Mouse (Mus musculus) heart, embryonic 11.5 days (tissue): ENCODE data around the gene Nsg1. TPM values are rescaled to one million over a fixed set of nuclear protein-coding genes. Genes with fewer than 3 reads are reported as not detected.

Experiments used
- ATAC-seq: fragments of 200-750 bp; cut with Nextera tagmentation; replicated peaks from 2 replicates; pipeline ENCODE4 v1.8.0; 2017; ENCODE audit warnings: moderate library complexity; ENCODE audit not compliant: insufficient number of reproducible peaks, low FRiP score, low TSS enrichment
- H3K27ac ChIP-seq: fragments of 300-500 bp; sonication (generic); 2 replicates; pipeline ENCODE4 v1.5.1; 2014; ENCODE audit warnings: mild to moderate bottlenecking, low read depth, low read length
- H3K27me3 ChIP-seq: fragments of 300-500 bp; sonication (generic); 2 replicates; pipeline ENCODE4 v1.6.1; 2014; ENCODE audit warnings: mild to moderate bottlenecking, low read length, mixed read lengths; ENCODE audit not compliant: control insufficient read depth, insufficient read depth
- H3K36me3 ChIP-seq: fragments of 300-500 bp; sonication (generic); 2 replicates; pipeline ENCODE4 v1.6.1; 2014; ENCODE audit warnings: mild to moderate bottlenecking, low read length, moderate library complexity, mixed read lengths; ENCODE audit not compliant: control insufficient read depth, insufficient read depth
- H3K4me1 ChIP-seq: fragments of 300-500 bp; sonication (generic); 2 replicates; pipeline ENCODE4 v1.6.1; 2014; ENCODE audit warnings: low read length; ENCODE audit not compliant: control insufficient read depth, insufficient read depth
- H3K4me2 ChIP-seq: fragments of 300-500 bp; sonication (generic); 2 replicates; pipeline ENCODE4 v1.6.1; 2014; ENCODE audit warnings: mild to moderate bottlenecking, moderate library complexity
- H3K4me3 ChIP-seq: fragments of 300-500 bp; sonication (generic); 2 replicates; pipeline ENCODE4 v1.5.1; 2014; ENCODE audit warnings: low read depth, low read length
- H3K9ac ChIP-seq: fragments of 300-500 bp; sonication (generic); 2 replicates; pipeline ENCODE4 v1.6.1; 2014; ENCODE audit warnings: mild to moderate bottlenecking, low read depth, low read length, moderate library complexity
- H3K9me3 ChIP-seq: fragments of 300-500 bp; sonication (generic); replicated peaks from 2 replicates; pipeline ENCODE4 v1.6.1; 2016; ENCODE audit warnings: low read length; ENCODE audit not compliant: control insufficient read depth
- WGBS: fragments of 180-500 bp; shearing (Covaris S2); extraction: QIAGEN DNeasy Blood & Tissue Kit; methylation state at CpG from one replicate; pipeline ENCODE4 v1.1.7; 2014; ENCODE audit not compliant: insufficient replicate concordance; 5-methylcytosine and 5-hydroxymethylcytosine counted together
- polyA plus RNA-seq: library from polyadenylated mRNA; unstranded; fragments of >200 nt; fragmentation: Nextera tagmentation; extraction: Ambion mirVana; gene quantifications from 2 replicates; pipeline ENCODE4 v1.2.1, GENCODE M21; 2014

Nsg1 gene
- polyA plus RNA-seq, 1 experiment from 2014 or later, result 5.3 TPM

DNA sequence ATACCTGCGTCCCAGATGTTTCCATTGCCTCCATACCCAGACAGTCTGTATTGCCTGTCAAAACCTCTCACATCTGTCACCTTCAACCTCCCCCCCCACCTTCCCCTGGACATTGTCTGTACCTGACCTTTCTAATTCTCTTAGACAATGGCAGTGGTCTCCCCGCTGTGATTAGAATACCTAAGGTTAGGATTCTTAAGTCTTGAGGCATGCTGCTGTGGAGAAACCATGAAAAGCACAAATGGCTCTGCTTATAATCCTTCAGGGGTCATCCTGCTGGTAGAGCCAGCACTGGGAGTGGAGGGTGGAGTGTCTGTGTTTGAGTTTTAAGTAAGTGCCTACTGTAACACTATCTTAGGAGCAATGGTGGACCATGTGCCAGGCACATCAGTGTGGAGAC lies 56.8 kb downstream of the Nsg1 start:
- no peak overlapping the region for H3K4me2 ChIP-seq
- peaks cover 7% of the 10 kb centered on the region; the same call in 1 of the 2 replicates for H3K36me3 ChIP-seq
- ATAC-seq, result no peak
- whole genome bisulfite sequencing, result 88% methylated on average over 2 of the region's 2 CpGs
- H3K4me3 ChIP-seq, result no peak overlapping the region
- no peak overlapping the region for H3K9ac ChIP-seq
- no peaks in the 10 kb centered on the region for H3K9me3 ChIP-seq
- no peaks in the 10 kb centered on the region for H3K27me3 ChIP-seq
- H3K27ac ChIP-seq, result no peak overlapping the region
- H3K4me1 ChIP-seq, result no peaks in the 10 kb centered on the region

DNA sequence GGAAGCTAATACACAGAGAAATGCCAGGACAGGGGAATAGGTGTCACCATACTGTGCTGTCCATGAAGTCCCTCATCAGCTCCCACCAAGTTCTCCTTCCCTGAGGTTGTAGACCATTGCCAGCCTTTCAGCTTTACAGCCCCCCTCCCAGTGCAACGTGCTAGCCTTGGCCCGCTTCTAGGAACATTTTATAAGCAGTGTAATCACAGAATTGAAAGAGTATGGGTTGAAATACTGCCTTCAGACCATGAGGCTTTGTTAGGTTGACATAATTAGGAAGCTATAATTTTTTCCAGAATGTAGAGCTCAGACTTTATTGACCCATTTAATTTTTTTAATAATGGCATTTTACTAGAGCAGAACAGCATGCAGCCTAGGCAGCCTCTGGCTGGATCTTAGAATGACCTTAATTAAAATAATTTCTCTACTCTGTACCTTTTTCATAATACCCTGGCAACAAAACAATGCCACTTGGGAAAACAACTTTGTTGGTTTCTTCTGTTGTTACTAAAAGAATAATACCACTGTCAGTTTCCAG lies 60.5 kb downstream of the Nsg1 start:
- no peak for ATAC-seq
- Histone ChIP-seq H3K36me3 (no peaks in the 10 kb centered on the region), H3K4me3 (no peak overlapping the region), H3K27ac (no peak overlapping the region), H3K9ac (no peak overlapping the region), H3K9me3 (no peaks in the 10 kb centered on the region), H3K4me1 (no peaks in the 10 kb centered on the region), H3K27me3 (no peaks in the 10 kb centered on the region), H3K4me2 (no peak overlapping the region)
- WGBS, result 84% methylated on average over 2 of the region's 2 CpGs

DNA sequence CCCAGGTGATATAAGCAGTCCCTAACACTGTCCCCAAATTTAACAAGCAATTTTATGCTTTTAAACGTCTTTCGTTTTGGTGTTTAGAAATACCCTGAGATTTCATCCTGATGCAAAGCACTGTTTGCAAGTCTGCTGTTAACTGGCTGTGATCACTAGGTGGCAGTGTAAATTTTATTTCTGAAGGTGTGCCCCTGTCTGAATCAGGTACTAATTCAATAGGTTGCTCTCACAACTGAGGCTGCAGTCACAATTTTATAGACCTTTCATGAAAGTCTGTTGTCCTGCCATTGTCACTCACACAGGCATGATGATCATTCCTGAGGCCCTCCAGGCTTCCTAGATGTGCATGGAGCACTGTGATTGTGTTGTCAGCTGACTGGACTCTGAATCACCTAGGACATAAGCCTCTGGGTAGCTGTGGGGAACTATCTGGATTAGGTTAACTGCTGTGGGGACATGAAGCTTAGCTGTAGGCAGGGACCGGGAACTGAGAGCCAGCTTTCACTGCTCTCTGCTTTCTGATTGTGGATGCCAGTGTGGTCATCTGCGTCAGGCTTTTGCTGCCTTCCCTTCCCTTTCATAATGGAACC lies 62.1 kb downstream of the Nsg1 start:
- no peaks in the 10 kb centered on the region for H3K4me1 ChIP-seq
- no peak overlapping the region for H3K9ac ChIP-seq
- H3K27me3 ChIP-seq, result no peaks in the 10 kb centered on the region
- WGBS, result 63% methylated on average over 4 of the region's 4 CpGs
- H3K27ac ChIP-seq, result no peak overlapping the region
- ATAC-seq, result no peak
- no peaks in the 10 kb centered on the region for H3K36me3 ChIP-seq
- no peak overlapping the region for H3K4me2 ChIP-seq
- no peaks in the 10 kb centered on the region for H3K9me3 ChIP-seq
- no peak overlapping the region for H3K4me3 ChIP-seq

DNA sequence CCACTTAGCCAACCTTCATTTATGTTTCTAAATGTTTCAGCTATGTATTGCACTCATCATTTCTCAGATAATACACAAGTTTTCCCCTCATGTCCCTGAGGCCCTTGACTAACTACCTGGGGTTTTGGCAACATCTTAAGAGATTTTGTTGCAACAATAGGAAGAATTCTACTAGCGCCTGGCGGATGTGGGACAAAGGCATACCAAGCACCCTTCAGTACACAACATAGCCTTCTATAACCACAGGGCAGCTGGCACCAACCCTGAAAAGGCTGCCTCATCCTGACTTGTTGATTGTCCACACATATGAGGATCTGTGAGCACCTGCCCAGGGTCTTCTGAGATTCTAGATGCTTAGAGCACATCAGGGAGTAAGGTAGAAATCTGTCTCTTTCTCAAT lies 65.4 kb downstream of the Nsg1 start:
- Histone ChIP-seq H3K4me1 (no peaks in the 10 kb centered on the region), H3K4me3 (no peak overlapping the region), H3K27ac (no peak overlapping the region), H3K9me3 (no peaks in the 10 kb centered on the region), H3K4me2 (no peak overlapping the region), H3K9ac (no peak overlapping the region), H3K36me3 (no peaks in the 10 kb centered on the region), H3K27me3 (no peaks in the 10 kb centered on the region)
- 93% methylated on average over 2 of the region's 2 CpGs for WGBS
- ATAC-seq, result no peak

DNA sequence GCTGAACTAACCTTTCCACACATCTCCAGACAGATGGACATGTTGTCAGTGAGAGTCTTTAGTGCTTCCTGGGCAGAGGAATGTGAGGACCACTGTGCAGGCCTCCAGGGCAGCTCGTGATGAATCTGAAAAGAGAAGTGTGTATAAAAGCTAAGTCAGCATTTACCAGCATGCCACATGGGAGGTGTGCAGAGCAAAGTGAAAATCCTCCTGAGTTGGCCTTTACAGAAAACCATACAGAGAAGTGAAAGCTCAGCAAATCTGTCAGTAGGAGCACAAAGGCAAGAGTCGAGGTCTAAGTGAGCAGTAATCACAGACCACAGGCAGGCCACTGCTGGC lies 67.8 kb downstream of the Nsg1 start:
- Histone ChIP-seq H3K9me3 (no peaks in the 10 kb centered on the region), H3K27me3 (no peaks in the 10 kb centered on the region), H3K36me3 (no peaks in the 10 kb centered on the region), H3K4me1 (no peaks in the 10 kb centered on the region), H3K9ac (no peak overlapping the region), H3K27ac (no peak overlapping the region), H3K4me2 (no peak overlapping the region), H3K4me3 (no peak overlapping the region)
- 67% methylated on average over 2 of the region's 2 CpGs for WGBS
- ATAC-seq, result no peak

DNA sequence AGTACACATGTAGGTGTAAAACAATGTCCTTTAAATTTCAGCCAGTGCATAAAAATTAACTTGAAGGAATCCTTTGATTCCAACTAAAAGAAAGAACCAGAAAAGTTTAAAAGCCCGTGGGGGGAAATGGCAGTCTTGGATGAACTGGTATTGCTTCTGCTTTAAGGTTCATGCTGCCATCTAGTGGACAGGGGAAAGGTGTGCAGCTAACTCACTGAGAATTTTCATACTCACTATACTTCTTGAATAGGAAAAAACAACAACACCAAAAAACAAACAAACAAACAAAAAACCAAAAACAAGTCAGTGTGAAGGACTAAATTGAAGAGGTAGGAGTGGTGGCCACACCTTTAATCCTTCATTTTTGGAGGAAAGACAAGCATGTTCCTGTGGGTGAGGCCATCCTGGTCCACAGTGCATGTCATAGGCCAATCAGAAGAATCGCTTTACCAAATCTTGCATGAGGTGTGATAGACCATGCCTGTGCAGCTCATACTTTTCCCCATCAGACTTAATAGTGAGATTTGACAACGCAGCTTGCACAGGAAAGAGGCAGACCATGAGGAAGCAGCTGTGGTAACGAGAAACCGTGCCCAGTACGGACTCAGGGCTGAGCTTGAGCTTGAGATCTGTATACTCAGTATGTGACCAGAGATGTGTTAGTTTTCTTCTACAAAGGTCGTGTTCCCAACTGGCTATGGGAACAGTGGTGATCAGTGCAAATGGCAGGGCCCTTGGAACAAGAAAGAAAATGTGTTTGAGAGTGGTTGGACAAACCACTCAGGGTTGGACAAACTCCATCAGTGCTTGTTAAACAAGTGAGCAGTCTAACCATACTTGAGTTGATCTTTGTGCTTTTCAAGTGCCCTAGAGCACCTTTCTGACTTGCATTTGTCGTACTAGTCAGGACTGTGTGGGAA lies 68.4 kb downstream of the Nsg1 start:
- H3K9me3 ChIP-seq, result no peaks in the 10 kb centered on the region
- no peak for ATAC-seq
- no peak overlapping the region for H3K27ac ChIP-seq
- no peak overlapping the region for H3K9ac ChIP-seq
- H3K4me2 ChIP-seq, result no peak overlapping the region
- no peaks in the 10 kb centered on the region for H3K27me3 ChIP-seq
- no peak overlapping the region for H3K4me3 ChIP-seq
- 68% methylated on average over 8 of the region's 8 CpGs for WGBS
- H3K36me3 ChIP-seq, result no peaks in the 10 kb centered on the region
- no peaks in the 10 kb centered on the region for H3K4me1 ChIP-seq

DNA sequence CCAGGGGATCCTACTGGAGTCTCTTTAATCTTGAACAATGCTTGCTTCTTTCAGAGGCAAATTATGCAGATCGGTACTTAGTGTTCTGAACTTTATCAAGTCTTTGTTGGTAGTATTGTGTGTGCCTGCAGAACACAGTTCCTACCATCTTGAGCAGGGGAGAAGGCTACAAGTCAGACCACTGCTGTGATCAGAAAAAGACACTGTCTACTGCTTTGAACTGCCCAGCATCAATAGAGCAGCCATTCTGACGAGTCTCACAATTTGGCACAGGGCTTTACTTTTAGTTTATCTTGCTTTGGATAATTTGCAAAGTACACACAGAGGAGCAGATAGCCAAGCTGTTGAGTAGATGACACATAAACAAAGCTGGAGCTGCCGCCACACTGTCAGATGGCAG lies 69.1 kb downstream of the Nsg1 start:
- peaks cover 3% of the 10 kb centered on the region for H3K4me1 ChIP-seq
- WGBS, result 51% methylated on average over 3 of the region's 3 CpGs
- no peak overlapping the region for H3K27ac ChIP-seq
- H3K9me3 ChIP-seq, result no peaks in the 10 kb centered on the region
- H3K4me2 ChIP-seq, result no peak overlapping the region
- no peak overlapping the region for H3K4me3 ChIP-seq
- H3K36me3 ChIP-seq, result no peaks in the 10 kb centered on the region
- no peak overlapping the region for H3K9ac ChIP-seq
- H3K27me3 ChIP-seq, result no peaks in the 10 kb centered on the region
- ATAC-seq, result no peak

DNA sequence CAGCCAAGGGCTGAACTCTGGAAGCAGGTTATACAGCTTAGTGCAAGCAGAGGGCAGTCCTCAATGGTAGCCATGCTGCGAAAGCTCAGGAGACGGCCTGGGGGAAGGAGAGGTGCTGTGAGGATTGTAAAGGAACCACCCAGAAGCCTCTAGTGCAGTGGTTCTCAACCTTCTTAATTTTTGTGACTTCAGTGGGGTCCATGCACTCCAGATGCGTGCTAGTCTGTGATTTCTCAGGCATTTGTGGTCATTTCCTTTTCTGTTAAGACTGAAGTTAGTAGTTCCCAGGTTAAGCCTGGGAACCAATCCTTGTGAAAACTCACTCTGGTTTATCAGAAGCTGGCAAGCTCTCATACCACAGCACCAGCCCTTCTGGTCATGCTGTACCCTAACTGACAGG lies 69.6 kb downstream of the Nsg1 start:
- Histone ChIP-seq H3K36me3 (no peaks in the 10 kb centered on the region), H3K9me3 (no peaks in the 10 kb centered on the region), H3K4me1 (peaks cover 6% of the 10 kb centered on the region), H3K9ac (no peak overlapping the region), H3K4me3 (no peak overlapping the region), H3K27ac (no peak overlapping the region), H3K4me2 (no peak overlapping the region), H3K27me3 (no peaks in the 10 kb centered on the region)
- 68% methylated on average over 3 of the region's 3 CpGs for WGBS
- ATAC-seq, result no peak
